Mouse (Mus musculus) activated CD4-positive, CD25-positive, alpha-beta regulatory T cell (primary cell): ENCODE data around the gene Mixl1. TPM values are rescaled to one million over a fixed set of nuclear protein-coding genes. Genes with fewer than 3 reads are reported as not detected.

Experiments
- polyA plus RNA-seq, 2 experiments: library from polyadenylated mRNA; unstranded; fragments of 100-300 nt; shearing (Covaris generic); gene quantifications; one replicate each; pipeline ENCODE4 v1.2.1; 2017

The Mixl1 gene
- under 1 TPM in 1 of 2 experiments, not detected in 1; 0.29 TPM for polyA plus RNA-seq

DNA sequence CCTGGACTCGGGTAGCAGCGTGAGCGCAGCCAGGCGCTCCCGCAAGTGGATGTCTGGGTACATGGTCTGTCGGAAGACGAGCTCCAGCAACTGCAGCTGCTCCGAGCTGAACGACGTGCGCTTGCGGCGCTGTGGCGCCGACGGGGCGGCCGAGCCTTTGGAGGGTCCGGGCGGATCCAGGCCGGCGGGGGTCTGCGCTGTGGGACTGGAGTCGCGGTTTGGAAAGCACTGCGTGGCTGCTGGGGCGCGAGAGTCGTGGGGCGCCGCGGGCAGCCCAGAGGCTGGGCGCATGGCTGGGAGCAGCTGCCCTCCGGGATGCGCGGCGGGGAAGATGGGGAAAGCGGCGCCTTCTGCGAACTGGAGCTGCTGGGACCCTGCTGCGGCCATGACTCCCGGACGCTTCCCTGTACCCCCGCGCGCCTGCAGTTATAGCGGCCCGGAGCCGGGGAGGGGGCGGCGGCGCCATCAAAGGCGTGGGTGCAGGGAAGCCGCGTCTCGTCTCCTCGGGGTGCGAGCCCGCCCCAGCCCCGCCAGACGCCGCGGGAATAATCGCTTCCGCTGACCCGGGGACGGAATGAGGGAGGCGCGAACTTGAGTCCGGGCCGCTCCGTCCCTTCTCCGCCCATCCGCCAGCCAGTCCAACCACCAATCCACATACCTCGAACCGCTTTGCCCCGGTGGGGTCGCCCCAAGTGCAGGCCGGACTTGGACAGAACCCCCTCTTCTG is at the start of gene Mixl1:
Mixl1 (minus strand) TSS at position 409 of the 727 bp plus-strand sequence.

DNA sequence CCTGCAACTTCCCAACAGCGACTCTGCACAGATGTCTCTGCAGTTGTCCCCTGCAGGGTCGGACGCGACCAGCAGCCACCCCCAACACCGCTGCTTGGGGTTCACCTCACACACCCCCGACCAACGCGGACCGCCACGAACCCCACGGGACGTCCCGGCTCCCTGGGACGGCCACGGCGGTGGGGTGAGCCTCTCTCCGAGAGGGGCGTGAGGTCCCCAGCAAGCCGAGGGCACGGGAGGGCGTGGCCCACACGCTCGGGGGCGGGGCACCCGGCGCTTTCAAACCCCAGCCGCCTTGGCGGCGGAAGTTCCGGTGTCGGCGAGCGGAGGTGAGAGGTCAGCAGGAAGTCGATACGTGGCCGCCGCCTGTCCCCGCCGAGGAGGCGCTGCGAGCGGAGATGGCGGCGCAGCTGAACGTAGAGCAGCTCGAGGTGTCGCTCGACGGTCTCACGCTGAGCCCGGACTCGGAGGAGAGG is 28.9 kb upstream of the Mixl1 start, which contains the start of gene Acbd3:
Acbd3 (plus strand) TSS at position 340 of the 476 bp plus-strand sequence.

Other genes with a start within 250 kb of the Mixl1 start
- gene Stum, start 213.5 kb downstream of the Mixl1 start, polyA plus RNA-seq = not detected
- 10 to 100 TPM; 53.9 to 70.0 TPM for gene Parp1, start 128.1 kb downstream of the Mixl1 start, polyA plus RNA-seq
- 10 to 100 TPM; 15.9 to 18.7 TPM for gene Lin9, start 55.9 kb downstream of the Mixl1 start, polyA plus RNA-seq
- 10 to 100 TPM; 36.8 to 42.3 TPM for gene Acbd3, start 29.0 kb upstream of the Mixl1 start, polyA plus RNA-seq
- gene H3f3a, start 116.9 kb upstream of the Mixl1 start, polyA plus RNA-seq = 1,000 to 10,000 TPM; 1,310 to 1,629 TPM
- 10 to 100 TPM; 38.8 to 43.6 TPM for gene Sde2, start 154.1 kb upstream of the Mixl1 start, polyA plus RNA-seq
- not detected for gene Lefty2, start 196.1 kb upstream of the Mixl1 start, polyA plus RNA-seq
- 10 to 100 TPM; 69.6 to 97.1 TPM for gene Pycr2, start 207.3 kb upstream of the Mixl1 start, polyA plus RNA-seq
- gene Lefty1, start 238.0 kb upstream of the Mixl1 start, polyA plus RNA-seq = under 1 TPM in 1 of 2 experiments, not detected in 1; 0.88 TPM
- 10 to 100 TPM; 21.7 to 42.5 TPM for gene Tmem63a, start 245.3 kb upstream of the Mixl1 start, polyA plus RNA-seq